Mouse (Mus musculus): ENCODE data around the gene Vps72. TPM values are rescaled to one million over a fixed set of nuclear protein-coding genes. Genes with fewer than 3 reads are reported as not detected.

The Vps72 gene
- polyA plus RNA-seq, 1 experiment from 2014 or later, result 194 TPM

- Histone ChIP-seq H3K4me3 (replicated peaks; ENCODE audit: low read depth, low read length) (peak overlapping the region; percentile 98), H3K27me3 (ENCODE audit: control insufficient read depth, insufficient read depth, low read length) (no peaks in the 10 kb centered on the region), H3K9me3 (ENCODE audit: control insufficient read depth, low read length) (no peaks in the 10 kb centered on the region), H3K9ac (replicated peaks; ENCODE audit: low read length) (peak overlapping the region; percentile 41), H3K36me3 (ENCODE audit: control insufficient read depth, insufficient read depth, low read length) (peaks cover 7% of the 10 kb centered on the region), H3K4me1 (ENCODE audit: control insufficient read depth, insufficient read depth, low read length) (peaks cover 29% of the 10 kb centered on the region), H3K27ac (replicated peaks; ENCODE audit: low read depth, low read length) (peak overlapping the region; percentile 87; the same call in 1 of the 2 replicates), H3K4me2 (ENCODE audit: low read length) (peak overlapping the region; percentile 78)
- DNase-seq, result no peak
- 14% methylated on average over 8 of the region's 8 CpGs for WGBS
- ATAC-seq (ENCODE audit: low FRiP score, low TSS enrichment), result no peak
These were observed 48.7 kb downstream of the Vps72 start for GRCm38 (mm10) chr3:95159511-95159986.

- peaks cover 14% of the 10 kb centered on the region for H3K36me3 ChIP-seq (ENCODE audit: control insufficient read depth, insufficient read depth, low read length)
- peak within 1 kb of the TSS; percentile 87 for H3K27ac ChIP-seq (replicated peaks; ENCODE audit: low read depth, low read length)
- H3K9me3 ChIP-seq (ENCODE audit: control insufficient read depth, low read length), result no peaks in the 10 kb centered on the region
- peak within 1 kb of the TSS; percentile 78 for H3K4me2 ChIP-seq (ENCODE audit: low read length)
- under 1% methylated on average over 66 of the region's 66 CpGs for WGBS
- ATAC-seq (ENCODE audit: low FRiP score, low TSS enrichment) (peak; percentile 95), DNase-seq (peak; percentile 95)
- no peaks in the 10 kb centered on the region for H3K27me3 ChIP-seq (ENCODE audit: control insufficient read depth, insufficient read depth, low read length)
- H3K4me1 ChIP-seq (ENCODE audit: control insufficient read depth, insufficient read depth, low read length), result peaks cover 30% of the 10 kb centered on the region
- peak within 1 kb of the TSS; percentile 93 for H3K9ac ChIP-seq (replicated peaks; ENCODE audit: low read length)
- peak within 1 kb of the TSS; percentile 98 for H3K4me3 ChIP-seq (replicated peaks; ENCODE audit: low read depth, low read length)
These were observed 49.5 kb downstream of the Vps72 start, which contains the start of gene Sema6c for GRCm38 (mm10) chr3:95159987-95160963. Gene Sema6c, plus strand, starts transcription at chr3:95160457.

- peak overlapping the region; percentile 78 for H3K4me2 ChIP-seq (ENCODE audit: low read length)
- DNase-seq, result peak; percentile 66
- H3K9me3 ChIP-seq (ENCODE audit: control insufficient read depth, low read length), result no peaks in the 10 kb centered on the region
- no peaks in the 10 kb centered on the region for H3K27me3 ChIP-seq (ENCODE audit: control insufficient read depth, insufficient read depth, low read length)
- peaks cover 21% of the 10 kb centered on the region for H3K36me3 ChIP-seq (ENCODE audit: control insufficient read depth, insufficient read depth, low read length)
- peak overlapping the region; percentile 87 for H3K27ac ChIP-seq (replicated peaks; ENCODE audit: low read depth, low read length)
- H3K9ac ChIP-seq (replicated peaks; ENCODE audit: low read length), result peak overlapping the region; percentile 93
- peaks cover 30% of the 10 kb centered on the region for H3K4me1 ChIP-seq (ENCODE audit: control insufficient read depth, insufficient read depth, low read length)
- peak; percentile 31 for ATAC-seq (ENCODE audit: low FRiP score, low TSS enrichment)
- under 1% methylated on average over 30 of the region's 30 CpGs for WGBS
- peak overlapping the region; percentile 98 for H3K4me3 ChIP-seq (replicated peaks; ENCODE audit: low read depth, low read length)
These were observed 50.3 kb downstream of the Vps72 start for GRCm38 (mm10) chr3:95161041-95161551.

- H3K27me3 ChIP-seq (ENCODE audit: control insufficient read depth, insufficient read depth, low read length), result no peaks in the 10 kb centered on the region
- peak overlapping the region; percentile 78 for H3K4me2 ChIP-seq (ENCODE audit: low read length)
- peak overlapping the region; percentile 98 for H3K4me3 ChIP-seq (replicated peaks; ENCODE audit: low read depth, low read length)
- DNase-seq, result peak; percentile 60
- H3K9ac ChIP-seq (replicated peaks; ENCODE audit: low read length), result peak overlapping the region; percentile 93
- ATAC-seq (ENCODE audit: low FRiP score, low TSS enrichment), result no peak
- peaks cover 30% of the 10 kb centered on the region for H3K4me1 ChIP-seq (ENCODE audit: control insufficient read depth, insufficient read depth, low read length)
- peaks cover 27% of the 10 kb centered on the region for H3K36me3 ChIP-seq (ENCODE audit: control insufficient read depth, insufficient read depth, low read length)
- no peaks in the 10 kb centered on the region for H3K9me3 ChIP-seq (ENCODE audit: control insufficient read depth, low read length)
- H3K27ac ChIP-seq (replicated peaks; ENCODE audit: low read depth, low read length), result peak overlapping the region; percentile 87
- 2% methylated on average over 9 of the region's 9 CpGs for WGBS
These were observed 51.0 kb downstream of the Vps72 start for GRCm38 (mm10) chr3:95161618-95162344.

GRCm38 (mm10) chr3:95162345-95162628 is 51.5 kb downstream of the Vps72 start:
- H3K27ac ChIP-seq (replicated peaks; ENCODE audit: low read depth, low read length), result peak overlapping the region; percentile 87
- WGBS, result 16% methylated on average over 2 of the region's 2 CpGs
- DNase-seq, result no peak
- peak overlapping the region; percentile 78 for H3K4me2 ChIP-seq (ENCODE audit: low read length)
- H3K9ac ChIP-seq (replicated peaks; ENCODE audit: low read length), result peak overlapping the region; percentile 93
- H3K36me3 ChIP-seq (ENCODE audit: control insufficient read depth, insufficient read depth, low read length), result peaks cover 32% of the 10 kb centered on the region
- peak overlapping the region; percentile 98 for H3K4me3 ChIP-seq (replicated peaks; ENCODE audit: low read depth, low read length)
- H3K4me1 ChIP-seq (ENCODE audit: control insufficient read depth, insufficient read depth, low read length), result peaks cover 30% of the 10 kb centered on the region
- no peak for ATAC-seq (ENCODE audit: low FRiP score, low TSS enrichment)
- H3K27me3 ChIP-seq (ENCODE audit: control insufficient read depth, insufficient read depth, low read length), result no peaks in the 10 kb centered on the region
- H3K9me3 ChIP-seq (ENCODE audit: control insufficient read depth, low read length), result no peaks in the 10 kb centered on the region

- Histone ChIP-seq H3K4me2 (ENCODE audit: low read length) (peak overlapping the region; percentile 78), H3K4me1 (ENCODE audit: control insufficient read depth, insufficient read depth, low read length) (peaks cover 30% of the 10 kb centered on the region), H3K27me3 (ENCODE audit: control insufficient read depth, insufficient read depth, low read length) (0 out of 2 replicates have a peak, but pooled peaks cover 4% of the 10 kb centered on the region), H3K9ac (replicated peaks; ENCODE audit: low read length) (peak overlapping the region; percentile 20; the same call in 1 of the 2 replicates), H3K27ac (replicated peaks; ENCODE audit: low read depth, low read length) (no peak overlapping the region), H3K9me3 (ENCODE audit: control insufficient read depth, low read length) (no peaks in the 10 kb centered on the region), H3K4me3 (replicated peaks; ENCODE audit: low read depth, low read length) (peak overlapping the region; percentile 98), H3K36me3 (ENCODE audit: control insufficient read depth, insufficient read depth, low read length) (peaks cover 46% of the 10 kb centered on the region)
- WGBS, result 52% methylated on average over 10 of the region's 11 CpGs
- ATAC-seq (ENCODE audit: low FRiP score, low TSS enrichment) (no peak), DNase-seq (no peak)
These were observed 52.8 kb downstream of the Vps72 start for GRCm38 (mm10) chr3:95163419-95164255.

GRCm38 (mm10) chr3:95164256-95164550 is 53.4 kb downstream of the Vps72 start:
- WGBS, result 75% methylated on average over 5 of the region's 5 CpGs

GRCm38 (mm10) chr3:95164840-95165239 is 54.0 kb downstream of the Vps72 start:
- Histone ChIP-seq H3K4me2 (ENCODE audit: low read length) (no peak overlapping the region), H3K9ac (replicated peaks; ENCODE audit: low read length) (no peak overlapping the region)

More at GRCm38 (mm10) chr3:95164256-95164550, 53.4 kb downstream of the Vps72 start:
- no peak for ATAC-seq (ENCODE audit: low FRiP score, low TSS enrichment)
- DNase-seq, result no peak
- H3K4me2 ChIP-seq (ENCODE audit: low read length), result peak overlapping the region; percentile 78
- no peak overlapping the region for H3K4me3 ChIP-seq (replicated peaks; ENCODE audit: low read depth, low read length)
- peaks cover 51% of the 10 kb centered on the region for H3K36me3 ChIP-seq (ENCODE audit: control insufficient read depth, insufficient read depth, low read length)
- no peak overlapping the region for H3K27ac ChIP-seq (replicated peaks; ENCODE audit: low read depth, low read length)
- H3K9ac ChIP-seq (replicated peaks; ENCODE audit: low read length), result no peak overlapping the region
- H3K9me3 ChIP-seq (ENCODE audit: control insufficient read depth, low read length), result no peaks in the 10 kb centered on the region
- H3K4me1 ChIP-seq (ENCODE audit: control insufficient read depth, insufficient read depth, low read length), result peaks cover 30% of the 10 kb centered on the region
- H3K27me3 ChIP-seq (ENCODE audit: control insufficient read depth, insufficient read depth, low read length), result peaks cover 8% of the 10 kb centered on the region; the same call in 1 of the 2 replicates

More at GRCm38 (mm10) chr3:95164840-95165239, 54.0 kb downstream of the Vps72 start:
- Histone ChIP-seq H3K4me1 (ENCODE audit: control insufficient read depth, insufficient read depth, low read length) (peaks cover 30% of the 10 kb centered on the region), H3K27ac (replicated peaks; ENCODE audit: low read depth, low read length) (no peak overlapping the region), H3K36me3 (ENCODE audit: control insufficient read depth, insufficient read depth, low read length) (peaks cover 58% of the 10 kb centered on the region), H3K27me3 (ENCODE audit: control insufficient read depth, insufficient read depth, low read length) (peaks cover 15% of the 10 kb centered on the region), H3K9me3 (ENCODE audit: control insufficient read depth, low read length) (no peaks in the 10 kb centered on the region), H3K4me3 (replicated peaks; ENCODE audit: low read depth, low read length) (no peak overlapping the region)
- WGBS, result 89% methylated on average over 5 of the region's 5 CpGs
- no peak for ATAC-seq (ENCODE audit: low FRiP score, low TSS enrichment)
- no peak for DNase-seq
